Mouse (Mus musculus) lung, postnatal 36 days (tissue): Measurements from ENCODE around the gene Ccl2.
A peak's percentile ranks its signal among the peaks of the same experiment; 100 is the strongest.

Experiments used
- DNase-seq: peaks from one replicate; pipeline ENCODE4 v3.0.0; 2022; ENCODE audit warnings: mixed read lengths

Gene Ccl2

GRCm38 (mm10) chr11:82038535-82038934, 3.2 kb downstream of the Ccl2 start, which contains the start of gene Gm17268:
TSS of gene Gm17268 (minus strand) at chr11:82038562.
- peak; percentile 15 for DNase-seq

- no peak for DNase-seq
These were observed 3.8 kb downstream of the Ccl2 start for GRCm38 (mm10) chr11:82039132-82039660.

DNA sequence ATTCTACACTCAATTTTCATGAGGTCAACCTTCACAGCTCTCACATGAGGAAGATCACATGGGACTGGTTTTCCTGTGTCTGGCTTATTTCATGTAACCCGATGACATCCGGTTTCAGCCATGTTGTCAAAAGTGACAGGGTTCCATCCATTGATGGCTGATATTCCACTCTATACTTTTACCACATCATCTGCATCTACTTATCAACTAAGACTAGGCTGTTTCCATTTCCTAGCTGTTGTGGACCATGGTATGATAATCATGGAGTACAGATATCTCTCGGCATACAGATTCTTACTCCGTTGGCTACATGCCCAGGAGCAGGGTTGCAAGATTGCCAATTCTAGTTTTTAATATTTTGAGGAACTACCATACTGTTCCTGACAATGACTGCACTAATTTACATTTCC, 6.3 kb downstream of the Ccl2 start:
- DNase-seq, result peak; percentile 26

DNA sequence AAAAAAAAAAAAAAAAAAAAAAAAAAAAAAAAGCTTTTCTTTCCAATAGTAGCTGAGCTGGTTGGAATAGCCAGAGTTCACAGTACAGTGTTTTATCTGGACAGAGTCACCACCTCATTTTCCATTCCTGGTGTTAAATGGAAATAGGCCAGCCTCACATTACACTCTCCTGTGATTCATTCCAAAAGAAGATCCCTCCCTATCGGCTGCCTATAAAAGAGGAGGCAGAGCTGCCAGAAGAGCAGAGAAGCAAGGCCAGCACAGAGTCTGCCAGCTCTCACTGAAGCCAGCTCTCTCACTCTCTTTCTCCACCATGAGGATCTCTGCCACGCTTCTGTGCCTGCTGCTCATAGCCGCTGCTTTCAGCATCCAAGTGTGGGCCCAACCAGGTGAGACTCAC, 10.1 kb downstream of the Ccl2 start, which contains the start of gene Ccl7:
TSS of gene Ccl7 (plus strand) at position 242 of the 400 bp plus-strand sequence.
- DNase-seq, result peak; percentile 35

DNA sequence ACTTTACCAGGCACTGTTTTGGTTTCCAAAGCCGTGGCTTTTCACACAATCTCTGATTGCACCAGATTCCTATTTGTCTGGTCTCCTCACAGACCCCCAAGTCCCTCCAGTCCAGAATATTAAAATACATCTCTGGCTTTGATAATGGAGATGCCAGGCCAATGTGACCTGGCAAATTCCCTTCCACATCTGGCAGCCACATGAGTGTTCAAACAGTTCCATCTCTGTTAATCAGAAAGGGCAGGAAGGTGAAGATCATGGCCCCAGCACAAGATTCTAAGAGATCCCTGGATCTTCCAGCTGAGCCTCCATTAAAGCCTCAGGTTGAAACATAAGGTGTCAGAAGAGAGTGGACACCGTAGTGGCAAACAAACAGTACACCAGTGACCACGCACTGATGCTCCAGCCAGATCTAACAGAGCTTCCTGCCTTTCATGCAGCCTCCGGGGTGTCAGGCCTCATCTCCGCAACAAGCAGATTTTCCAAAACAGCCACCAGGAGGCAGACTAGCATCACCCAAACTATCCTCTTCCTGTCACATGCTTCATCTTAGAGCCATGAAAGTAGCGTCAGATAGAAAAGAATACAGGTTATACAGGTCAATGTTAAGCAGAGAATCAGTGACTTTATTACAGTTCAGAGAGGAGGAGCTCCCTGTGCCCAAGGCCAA, 12.5 kb downstream of the Ccl2 start:
- peak; percentile 61 for DNase-seq

- no peak for DNase-seq
These were observed 18.5 kb downstream of the Ccl2 start for GRCm38 (mm10) chr11:82053849-82054248.

DNA sequence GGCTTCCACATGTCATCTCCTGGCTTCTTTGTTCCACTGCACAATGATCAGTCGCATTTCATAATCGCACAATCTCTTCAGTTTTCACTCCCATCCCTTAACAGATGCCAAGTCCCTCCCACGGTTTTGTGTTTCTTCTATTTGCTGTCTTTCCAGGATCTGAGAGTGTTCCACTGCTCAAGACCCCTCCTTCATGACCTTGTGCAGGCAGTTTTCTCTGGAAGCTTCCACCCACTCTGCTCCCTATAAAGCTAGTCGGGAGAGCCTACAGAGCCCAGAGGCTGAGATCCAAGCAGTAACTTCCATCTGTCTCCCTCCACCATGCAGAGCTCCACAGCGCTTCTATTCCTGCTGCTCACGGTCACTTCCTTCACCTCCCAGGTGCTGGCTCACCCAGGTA, 22.3 kb downstream of the Ccl2 start, which contains the start of gene Ccl11:
TSS of gene Ccl11 (plus strand) at position 178 of the 400 bp plus-strand sequence.
- no peak for DNase-seq

DNA sequence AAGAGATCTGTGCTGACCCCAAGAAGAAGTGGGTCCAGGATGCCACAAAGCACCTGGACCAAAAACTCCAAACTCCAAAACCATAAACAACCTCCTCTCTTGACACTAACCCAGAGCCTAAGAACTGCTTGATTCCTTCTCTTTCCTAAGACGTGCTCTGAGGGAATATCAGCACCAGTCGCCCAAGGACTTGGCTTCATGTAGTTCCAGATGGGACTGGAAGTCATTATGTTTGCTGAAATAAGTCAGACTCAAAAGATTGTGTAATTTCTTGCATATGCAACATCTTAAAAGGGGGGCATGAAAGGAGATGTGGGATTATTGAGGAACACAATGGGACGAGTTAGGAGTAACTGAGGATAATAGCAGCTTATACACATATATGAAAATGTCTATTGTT, 26.9 kb downstream of the Ccl2 start:
- DNase-seq, result no peak

DNA sequence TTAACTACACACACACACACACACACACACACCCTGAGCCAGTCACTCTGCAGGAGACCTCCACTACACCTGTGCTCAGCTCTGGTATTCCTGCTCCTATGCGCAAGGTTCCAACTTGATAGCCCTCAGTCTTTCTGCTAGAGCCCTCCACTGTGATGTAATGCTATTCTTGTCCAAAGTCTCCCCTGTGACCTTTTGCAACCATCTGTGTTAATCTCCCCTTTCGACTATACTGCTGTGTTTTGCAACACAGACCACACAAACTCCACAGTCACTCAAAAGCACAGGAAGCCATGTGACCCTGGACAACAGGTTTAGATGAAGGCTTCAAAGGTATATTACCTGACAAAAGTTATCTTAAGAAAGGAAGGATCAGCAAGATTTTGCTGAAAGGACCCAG, 28.1 kb downstream of the Ccl2 start:
- DNase-seq, result no peak

DNA sequence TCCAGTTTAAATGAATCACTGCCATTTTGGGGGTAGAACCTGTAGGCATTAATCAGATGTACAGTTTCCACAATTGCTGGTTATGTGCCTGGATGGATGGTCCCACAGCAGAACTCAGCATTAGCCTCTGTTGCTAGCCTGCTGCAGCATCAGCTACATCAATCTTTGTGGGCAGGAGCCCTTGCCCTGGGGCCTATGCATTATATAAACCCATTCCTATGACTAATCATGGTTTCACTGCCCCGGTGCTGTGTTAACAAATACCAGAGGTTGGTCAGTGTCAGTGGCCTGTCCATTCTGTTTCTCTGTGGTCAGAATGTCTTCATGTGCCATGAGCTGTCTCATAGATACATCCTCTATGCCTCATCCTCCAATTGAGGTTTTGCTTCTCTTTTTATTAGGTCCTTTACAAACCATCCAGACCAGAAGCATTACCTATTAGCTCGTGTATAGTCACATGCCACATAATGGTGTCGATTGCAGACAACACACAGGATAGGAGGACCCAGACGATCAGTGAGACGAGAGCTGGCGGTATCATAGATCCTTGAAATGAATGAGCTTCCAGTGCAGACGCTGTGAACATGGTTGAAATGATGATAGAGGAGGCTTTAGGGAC, 31.7 kb downstream of the Ccl2 start:
- DNase-seq, result no peak

DNA sequence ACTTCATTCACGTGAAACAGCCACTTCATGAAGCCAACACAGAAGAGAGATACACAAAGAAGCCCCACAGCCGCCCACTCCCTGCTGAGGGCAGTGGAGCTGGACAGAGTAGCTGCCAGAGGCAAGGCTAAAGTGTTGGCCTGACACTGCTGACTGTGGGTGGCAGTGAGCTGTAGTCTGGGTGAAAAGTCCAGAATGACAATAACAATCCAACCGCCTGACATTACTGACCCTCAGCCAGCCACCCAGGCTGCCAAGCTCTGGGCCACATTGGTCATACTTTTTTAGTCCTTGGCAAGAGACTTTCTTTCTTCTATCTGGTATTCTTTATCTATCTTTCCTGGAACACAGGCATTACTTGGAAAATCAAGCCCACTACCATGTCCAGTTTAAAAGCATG, 35.7 kb downstream of the Ccl2 start:
- DNase-seq, result no peak

GRCm38 (mm10) chr11:82072374-82072773, 37.0 kb downstream of the Ccl2 start:
- DNase-seq, result peak; percentile 44

- DNase-seq, result peak; percentile 20
These were observed 37.6 kb downstream of the Ccl2 start for GRCm38 (mm10) chr11:82072984-82073383.

DNA sequence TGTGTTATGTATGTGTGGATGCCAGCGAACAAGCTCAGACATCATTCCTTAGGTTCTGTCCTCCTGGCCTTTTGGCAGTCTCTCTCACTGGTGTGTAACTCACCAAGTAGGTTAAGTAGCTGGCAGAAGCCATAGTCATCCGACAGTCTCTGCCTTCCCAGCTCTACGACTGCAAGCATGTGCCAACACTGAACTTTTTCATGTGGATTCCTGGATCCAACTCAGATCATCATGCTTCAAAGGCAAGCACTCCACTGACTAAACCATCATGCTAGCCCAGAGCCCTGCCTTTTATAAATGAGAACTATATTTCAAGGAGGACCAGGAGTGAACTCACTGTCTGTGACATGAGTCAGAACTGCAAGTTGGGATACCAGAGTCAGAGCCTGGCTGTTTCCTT, 38.3 kb downstream of the Ccl2 start:
- no peak for DNase-seq

- DNase-seq, result peak; percentile 19
These were observed 41.7 kb downstream of the Ccl2 start for GRCm38 (mm10) chr11:82077031-82077430.

DNA sequence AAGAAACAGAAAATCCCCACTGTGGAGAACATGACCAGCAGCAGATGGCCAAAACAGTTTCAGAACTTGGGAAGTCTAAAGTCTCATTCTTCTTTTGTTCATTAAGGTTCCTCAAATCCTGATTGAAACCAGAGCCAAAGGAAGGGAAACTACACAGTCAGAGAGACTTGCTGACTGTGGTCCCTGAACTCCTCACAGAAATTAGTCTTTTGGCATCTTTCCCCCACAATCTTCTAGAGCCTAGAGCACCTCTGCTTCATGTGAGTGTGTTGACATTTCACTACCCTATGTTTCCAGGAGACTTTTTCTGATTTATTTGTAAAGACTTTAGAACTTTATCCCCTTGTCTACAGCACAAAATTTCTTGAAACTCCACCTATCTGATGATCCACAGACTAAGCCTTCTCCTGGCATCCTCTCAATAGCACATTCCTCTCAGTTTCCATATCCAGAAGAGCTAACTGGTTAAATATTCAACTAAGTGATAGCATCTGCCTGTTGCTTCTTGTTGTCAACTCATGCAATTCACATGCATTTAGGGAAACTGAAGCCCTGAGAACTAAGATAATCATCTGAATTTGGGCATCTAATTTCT, 42.9 kb downstream of the Ccl2 start:
- DNase-seq, result no peak

- DNase-seq, result peak; percentile 15
These were observed 45.5 kb downstream of the Ccl2 start for GRCm38 (mm10) chr11:82080865-82081264.

GRCm38 (mm10) chr11:82084360-82084759, 49.0 kb downstream of the Ccl2 start:
- no peak for DNase-seq
